Mouse (Mus musculus) lung, postnatal 0 days (tissue): ENCODE measurements around the gene Gstp3.

Experiments used
- CTCF ChIP-seq: IDR thresholded peaks from 2 replicates; pipeline ENCODE4 v1.5.1; 2016; ENCODE audit warnings: antibody characterized with exemption, mild to moderate bottlenecking
- EP300 ChIP-seq: IDR thresholded peaks from 2 replicates; pipeline ENCODE4 v1.6.1; 2016; ENCODE audit warnings: antibody characterized with exemption, mild to moderate bottlenecking, control low read depth

DNA sequence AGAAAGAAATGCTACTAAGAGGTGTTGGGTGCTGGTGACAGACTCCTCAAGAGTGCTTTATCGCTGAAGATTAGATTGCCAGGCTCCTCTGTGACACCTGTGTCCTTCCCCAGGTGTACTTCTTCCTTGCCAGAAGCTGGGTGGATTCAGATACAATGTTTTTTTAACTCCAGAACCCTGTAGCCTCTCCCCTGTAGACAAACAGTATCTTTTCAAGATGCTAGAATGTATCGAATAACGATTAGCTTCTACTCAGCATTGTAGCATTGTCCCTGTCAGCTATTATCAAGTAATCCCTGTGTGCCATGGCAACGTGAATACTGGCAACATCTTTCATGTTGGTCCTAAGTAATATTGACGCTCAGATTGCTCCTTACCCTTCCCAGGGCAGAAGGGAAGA, 25.6 kb downstream of the Gstp3 start:
- TF ChIP-seq CTCF (no peak), EP300 (no peak)
